Mouse (Mus musculus): ENCODE measurements around the gene Thap4.

DNA sequence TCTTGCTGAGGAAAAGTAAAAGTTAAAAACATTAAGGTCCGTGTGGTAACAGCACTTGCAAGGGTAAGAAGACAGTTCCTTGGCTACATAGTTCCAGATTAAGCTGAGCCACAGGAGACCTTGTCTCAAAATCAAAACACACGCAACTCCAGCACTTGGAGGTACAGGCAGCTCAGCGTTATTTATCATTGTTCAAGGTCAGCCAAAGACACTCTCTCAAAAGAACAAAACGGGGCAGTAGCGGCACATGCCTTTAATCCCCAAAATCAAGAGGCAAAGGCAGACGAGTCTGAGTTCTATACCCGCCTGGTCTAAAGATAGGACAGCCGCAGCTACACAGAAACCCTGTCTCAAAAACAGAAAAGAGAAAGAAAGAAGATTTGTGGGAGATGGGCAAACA is 41.2 kb upstream of the Thap4 start:
- TF ChIP-seq CTCF (IDR thresholded peaks at IDR 0.05; ENCODE audit: extremely low read depth, insufficient read depth, insufficient read length, insufficient replicate concordance), result no peak
- no peak for TF ChIP-seq POLR2A (IDR thresholded peaks at IDR 0.05; ENCODE audit: low read depth, low read length)

All from spleen, adult 2 months (tissue).